Mouse (Mus musculus): ENCODE data around the gene Col1a1.

The Col1a1 gene

GRCm38 (mm10) chr11:94994947-94995772 is 59.1 kb downstream of the Col1a1 start:
- no peak for DNase-seq (ENCODE audit: low read depth, low spot score)

GRCm38 (mm10) chr11:94996101-94996500 is 60.1 kb downstream of the Col1a1 start:
- DNase-seq (ENCODE audit: low read depth, low spot score) = no peak

- no peak for DNase-seq (ENCODE audit: low read depth, low spot score)
Measured at GRCm38 (mm10) chr11:94996984-94997383, 61.0 kb downstream of the Col1a1 start.

- no peak for DNase-seq (ENCODE audit: low read depth, low spot score)
Measured at GRCm38 (mm10) chr11:94997596-94997995, 61.6 kb downstream of the Col1a1 start.

- DNase-seq (ENCODE audit: low read depth, low spot score) = no peak
Measured at GRCm38 (mm10) chr11:94998041-94998531, 62.1 kb downstream of the Col1a1 start.

GRCm38 (mm10) chr11:95000128-95000527 is 64.1 kb downstream of the Col1a1 start:
- no peak for DNase-seq (ENCODE audit: low read depth, low spot score)

- DNase-seq (ENCODE audit: low read depth, low spot score) = no peak
Measured at GRCm38 (mm10) chr11:95000548-95000947, 64.5 kb downstream of the Col1a1 start.

- DNase-seq (ENCODE audit: low read depth, low spot score) = no peak
Measured at GRCm38 (mm10) chr11:95001058-95001457, 65.0 kb downstream of the Col1a1 start.

GRCm38 (mm10) chr11:95001584-95002347 is 65.7 kb downstream of the Col1a1 start:
- DNase-seq (ENCODE audit: low read depth, low spot score) = no peak

All from retina, postnatal 7 days (tissue).